Mouse (Mus musculus): Measurements from ENCODE around the gene Adgrd1. TPM values are rescaled to one million over a fixed set of nuclear protein-coding genes. Genes with fewer than 3 reads are reported as not detected.

Gene Adgrd1
- total and polyA plus RNA-seq, 2 experiments from 2014 or later = 0.21 to 0.52 TPM

GRCm38 (mm10) chr5:129225810-129226450 lies 129.4 kb downstream of the Adgrd1 start:
- no peak for TF ChIP-seq CTCF (IDR thresholded peaks at IDR 0.05; ENCODE audit: low read depth)
- Histone ChIP-seq H3K9ac (replicated peaks; ENCODE audit: low read length) (no peak overlapping the region), H3K4me2 (ENCODE audit: low read depth, low read length) (no peak overlapping the region), H3K36me3 (ENCODE audit: insufficient read depth, low read length) (no peaks in the 10 kb centered on the region), H3K4me1 (ENCODE audit: insufficient read depth, low read length) (no peaks in the 10 kb centered on the region), H3K27ac (no peak overlapping the region), H3K27me3 (ENCODE audit: insufficient read depth, low read length) (no peaks in the 10 kb centered on the region), H3K9me3 (ENCODE audit: low read length) (no peaks in the 10 kb centered on the region), H3K4me3 (ENCODE audit: low read length) (no peak overlapping the region)
- WGBS = 52% methylated on average over 33 of the region's 33 CpGs
- ATAC-seq (peak; percentile 53; the same call in 1 of the 2 replicates), DNase-seq (ENCODE audit: low spot score) (peak; percentile 39)

- TF ChIP-seq CTCF (IDR thresholded peaks at IDR 0.05; ENCODE audit: low read depth) = no peak
Measured at GRCm38 (mm10) chr5:129228171-129228570, 131.6 kb downstream of the Adgrd1 start.

GRCm38 (mm10) chr5:129233301-129233700 lies 136.8 kb downstream of the Adgrd1 start:
- WGBS = 90% methylated on average over 4 of the region's 4 CpGs
- Histone ChIP-seq H3K27me3 (ENCODE audit: insufficient read depth, low read length) (no peaks in the 10 kb centered on the region), H3K4me3 (ENCODE audit: low read length) (no peak overlapping the region), H3K4me2 (ENCODE audit: low read depth, low read length) (no peak overlapping the region), H3K36me3 (ENCODE audit: insufficient read depth, low read length) (no peaks in the 10 kb centered on the region), H3K4me1 (ENCODE audit: insufficient read depth, low read length) (no peaks in the 10 kb centered on the region), H3K9ac (replicated peaks; ENCODE audit: low read length) (no peak overlapping the region), H3K27ac (no peak overlapping the region), H3K9me3 (ENCODE audit: low read length) (no peaks in the 10 kb centered on the region)
- no peak for DNase-seq (ENCODE audit: low spot score)
- no peak for ATAC-seq
- no peak for TF ChIP-seq CTCF (IDR thresholded peaks at IDR 0.05; ENCODE audit: low read depth)

More at GRCm38 (mm10) chr5:129228171-129228570, 131.6 kb downstream of the Adgrd1 start:
- 92% methylated on average over 2 of the region's 2 CpGs for WGBS
- H3K4me3 ChIP-seq (ENCODE audit: low read length) = no peak overlapping the region
- H3K27ac ChIP-seq = no peak overlapping the region
- no peak for ATAC-seq
- no peaks in the 10 kb centered on the region for H3K36me3 ChIP-seq (ENCODE audit: insufficient read depth, low read length)
- no peak for DNase-seq (ENCODE audit: low spot score)
- H3K4me1 ChIP-seq (ENCODE audit: insufficient read depth, low read length) = no peaks in the 10 kb centered on the region
- no peaks in the 10 kb centered on the region for H3K27me3 ChIP-seq (ENCODE audit: insufficient read depth, low read length)
- H3K9ac ChIP-seq (replicated peaks; ENCODE audit: low read length) = no peak overlapping the region
- H3K4me2 ChIP-seq (ENCODE audit: low read depth, low read length) = no peak overlapping the region
- no peaks in the 10 kb centered on the region for H3K9me3 ChIP-seq (ENCODE audit: low read length)

- 83% methylated on average over 7 of the region's 7 CpGs for WGBS
- Histone ChIP-seq H3K4me3 (ENCODE audit: low read length) (no peak overlapping the region), H3K27ac (no peak overlapping the region), H3K9ac (replicated peaks; ENCODE audit: low read length) (no peak overlapping the region), H3K4me2 (ENCODE audit: low read depth, low read length) (no peak overlapping the region), H3K4me1 (ENCODE audit: insufficient read depth, low read length) (no peaks in the 10 kb centered on the region), H3K36me3 (ENCODE audit: insufficient read depth, low read length) (no peaks in the 10 kb centered on the region), H3K9me3 (ENCODE audit: low read length) (no peaks in the 10 kb centered on the region), H3K27me3 (ENCODE audit: insufficient read depth, low read length) (no peaks in the 10 kb centered on the region)
- TF ChIP-seq CTCF (IDR thresholded peaks at IDR 0.05; ENCODE audit: low read depth) = no peak
- DNase-seq (ENCODE audit: low spot score) (no peak), ATAC-seq (no peak)
Measured at GRCm38 (mm10) chr5:129233881-129234432, 137.4 kb downstream of the Adgrd1 start.

- H3K27me3 ChIP-seq (ENCODE audit: insufficient read depth, low read length) = no peaks in the 10 kb centered on the region
- WGBS = 74% methylated on average over 11 of the region's 11 CpGs
Measured at GRCm38 (mm10) chr5:129236366-129236765, 139.8 kb downstream of the Adgrd1 start.

GRCm38 (mm10) chr5:129241865-129242264 lies 145.3 kb downstream of the Adgrd1 start:
- Histone ChIP-seq H3K9ac (replicated peaks; ENCODE audit: low read length) (no peak overlapping the region), H3K4me3 (ENCODE audit: low read length) (no peak overlapping the region), H3K27me3 (ENCODE audit: insufficient read depth, low read length) (no peaks in the 10 kb centered on the region), H3K27ac (no peak overlapping the region), H3K4me1 (ENCODE audit: insufficient read depth, low read length) (peaks cover 9% of the 10 kb centered on the region; the same call in 1 of the 2 replicates), H3K4me2 (ENCODE audit: low read depth, low read length) (no peak overlapping the region), H3K9me3 (ENCODE audit: low read length) (no peaks in the 10 kb centered on the region), H3K36me3 (ENCODE audit: insufficient read depth, low read length) (no peaks in the 10 kb centered on the region)
- DNase-seq (ENCODE audit: low spot score) = no peak
- no peak for TF ChIP-seq CTCF (IDR thresholded peaks at IDR 0.05; ENCODE audit: low read depth)
- WGBS = 74% methylated on average over 11 of the region's 11 CpGs
- no peak for ATAC-seq

More at GRCm38 (mm10) chr5:129236366-129236765, 139.8 kb downstream of the Adgrd1 start:
- Histone ChIP-seq H3K9ac (replicated peaks; ENCODE audit: low read length) (no peak overlapping the region), H3K27ac (no peak overlapping the region), H3K4me3 (ENCODE audit: low read length) (no peak overlapping the region), H3K4me2 (ENCODE audit: low read depth, low read length) (no peak overlapping the region), H3K4me1 (ENCODE audit: insufficient read depth, low read length) (no peaks in the 10 kb centered on the region), H3K9me3 (ENCODE audit: low read length) (no peaks in the 10 kb centered on the region), H3K36me3 (ENCODE audit: insufficient read depth, low read length) (no peaks in the 10 kb centered on the region)
- TF ChIP-seq CTCF (IDR thresholded peaks at IDR 0.05; ENCODE audit: low read depth) = no peak
- ATAC-seq = no peak
- DNase-seq (ENCODE audit: low spot score) = no peak

- no peak for TF ChIP-seq CTCF (IDR thresholded peaks at IDR 0.05; ENCODE audit: low read depth)
- Histone ChIP-seq H3K27me3 (ENCODE audit: insufficient read depth, low read length) (no peaks in the 10 kb centered on the region), H3K9me3 (ENCODE audit: low read length) (no peaks in the 10 kb centered on the region), H3K4me1 (ENCODE audit: insufficient read depth, low read length) (peaks cover 9% of the 10 kb centered on the region; the same call in 1 of the 2 replicates), H3K4me3 (ENCODE audit: low read length) (no peak overlapping the region), H3K27ac (no peak overlapping the region), H3K4me2 (ENCODE audit: low read depth, low read length) (no peak overlapping the region), H3K36me3 (ENCODE audit: insufficient read depth, low read length) (no peaks in the 10 kb centered on the region), H3K9ac (replicated peaks; ENCODE audit: low read length) (no peak overlapping the region)
- DNase-seq (ENCODE audit: low spot score) (no peak), ATAC-seq (no peak)
- 29% methylated on average over 3 of the region's 3 CpGs for WGBS
Measured at GRCm38 (mm10) chr5:129242265-129242664, 145.7 kb downstream of the Adgrd1 start.

All from hindbrain, postnatal 0 days (tissue).